Mouse (Mus musculus) left cerebral cortex, adult 11 months (tissue): ENCODE results near the gene Hand1.

Experiments used
- DNase-seq: peaks from one replicate; pipeline ENCODE4 v3.0.0; 2022; ENCODE audit warnings: low spot score

Hand1 gene

GRCm38 (mm10) chr11:57801766-57802510 is 30.7 kb downstream of the Hand1 start:
- DNase-seq, result no peak

GRCm38 (mm10) chr11:57800971-57801765 is 31.4 kb downstream of the Hand1 start, which contains the start of gene Sap30l:
Gene Sap30l (plus strand): TSS chr11:57801637.
- peak; percentile 95 for DNase-seq

GRCm38 (mm10) chr11:57800266-57800951 is 32.2 kb downstream of the Hand1 start:
- no peak for DNase-seq

- no peak for DNase-seq
Measured at GRCm38 (mm10) chr11:57799456-57799855, 33.2 kb downstream of the Hand1 start.

GRCm38 (mm10) chr11:57797828-57798227 is 34.8 kb downstream of the Hand1 start:
- DNase-seq, result no peak

- DNase-seq, result no peak
Measured at GRCm38 (mm10) chr11:57795086-57795485, 37.5 kb downstream of the Hand1 start.

- DNase-seq, result no peak
Measured at GRCm38 (mm10) chr11:57790866-57791535, 41.6 kb downstream of the Hand1 start.

GRCm38 (mm10) chr11:57787913-57788312 is 44.7 kb downstream of the Hand1 start:
- no peak for DNase-seq

- DNase-seq, result peak; percentile 51
Measured at GRCm38 (mm10) chr11:57786616-57787418, 45.8 kb downstream of the Hand1 start.

- DNase-seq, result no peak
Measured at GRCm38 (mm10) chr11:57779824-57780223, 52.8 kb downstream of the Hand1 start.
